Mouse (Mus musculus) cerebellum, adult 9-11 months (tissue): ENCODE results near the gene Olfr186.
"Not testable (repeated sequence)": the region's sequence is repeated elsewhere in the genome, so short reads cannot be mapped to it uniquely, and the experiment has no call there.

Experiments
- DNase-seq: peaks from one replicate; pipeline ENCODE4 v3.0.0; 2022

The Olfr186 gene

GRCm38 (mm10) chr16:59030191-59030590 lies at the start of gene Olfr186:
TSS of gene Olfr186 (minus strand) at chr16:59030291.
- DNase-seq: no peak

GRCm38 (mm10) chr16:59077905-59078304 lies 47.8 kb upstream of the Olfr186 start, which contains the start of gene Olfr190:
TSS of gene Olfr190 (minus strand) at chr16:59078005.
- DNase-seq: no peak

- DNase-seq: no peak
These were observed 43.4 kb upstream of the Olfr186 start for GRCm38 (mm10) chr16:59073520-59073919.

- no peak for DNase-seq
These were observed 41.7 kb upstream of the Olfr186 start for GRCm38 (mm10) chr16:59071755-59072154.

DNA sequence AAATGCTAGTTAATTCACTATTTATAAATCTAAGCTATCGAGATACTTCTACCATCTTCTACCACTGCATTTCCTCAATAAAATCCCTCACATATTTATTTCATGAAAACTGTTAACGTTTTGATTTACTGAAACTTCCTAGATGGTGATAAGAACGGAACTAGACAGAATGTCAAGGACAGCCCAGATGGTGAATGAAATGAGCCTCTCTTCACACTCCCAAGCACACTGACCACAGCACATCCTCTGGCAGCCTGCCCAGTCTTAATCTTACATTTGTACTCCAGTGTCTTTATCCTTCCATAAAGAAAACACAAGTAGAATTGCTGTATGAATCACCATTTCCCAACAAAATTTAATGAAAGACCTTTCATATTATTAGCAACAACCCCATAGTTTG lies 32.3 kb upstream of the Olfr186 start:
- not testable (repeated sequence) for DNase-seq

GRCm38 (mm10) chr16:59049286-59049685 lies 19.2 kb upstream of the Olfr186 start:
- not testable (repeated sequence) for DNase-seq

DNA sequence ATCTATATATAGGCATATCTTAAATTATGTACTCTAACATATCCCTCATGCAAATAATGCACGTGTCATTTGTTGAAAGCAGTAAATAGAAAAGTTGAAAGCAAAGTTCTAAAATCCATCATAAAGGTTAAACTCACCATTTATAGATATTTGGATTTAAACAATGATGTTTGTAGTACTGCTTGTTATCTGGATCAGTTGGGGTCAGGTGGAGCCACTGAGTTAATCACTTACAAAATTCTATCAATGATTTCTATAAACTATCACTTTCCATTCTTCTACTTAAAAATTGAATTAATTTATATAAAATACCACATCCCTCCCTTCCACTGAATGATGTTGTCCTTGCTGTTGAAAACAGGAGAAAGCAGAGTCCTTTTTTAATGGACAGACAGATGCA lies 18.8 kb upstream of the Olfr186 start:
- no peak for DNase-seq

DNA sequence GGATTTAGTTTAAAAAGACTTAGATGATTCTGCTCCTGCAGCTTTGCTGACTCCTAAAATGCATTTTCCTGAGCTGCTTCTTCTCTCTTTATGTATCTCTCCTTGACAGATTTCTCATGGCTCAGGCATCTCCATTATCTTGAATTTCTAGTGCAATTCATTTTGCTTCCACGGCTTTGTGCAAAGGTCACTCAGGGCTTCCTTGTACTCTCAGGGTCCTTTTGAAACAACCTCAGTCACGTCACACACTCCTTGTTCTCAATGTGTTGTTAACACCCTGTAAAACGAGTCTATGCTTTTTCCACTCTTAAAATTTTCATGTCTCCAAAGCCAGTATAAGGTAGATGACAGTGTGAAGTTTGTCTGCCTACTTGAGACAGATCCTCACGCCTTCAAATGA lies 17.5 kb upstream of the Olfr186 start:
- DNase-seq: no peak

DNA sequence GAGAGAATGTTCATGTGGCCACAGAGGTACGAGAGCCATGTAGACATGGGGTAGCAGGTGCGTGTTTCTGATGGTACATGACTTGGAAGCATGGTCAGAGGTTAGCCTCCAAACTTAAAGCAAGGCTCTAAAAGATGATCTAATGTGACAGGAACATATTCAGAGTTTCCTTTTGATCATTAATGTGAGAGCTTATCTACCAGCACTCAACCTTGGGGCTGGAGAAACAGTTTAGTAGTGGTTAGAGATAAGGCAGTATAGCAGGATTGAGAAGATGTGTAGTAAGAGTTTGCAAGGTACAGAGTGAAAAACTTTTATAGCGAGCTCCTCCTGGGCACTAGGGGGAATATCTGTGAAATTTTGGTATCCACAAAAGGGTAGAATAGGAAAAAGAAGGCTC lies 15.7 kb upstream of the Olfr186 start:
- DNase-seq: no peak

GRCm38 (mm10) chr16:59039710-59040109 lies 9.6 kb upstream of the Olfr186 start, which contains the start of gene Olfr187:
TSS of gene Olfr187 (minus strand) at chr16:59039767.
- DNase-seq: no peak

DNA sequence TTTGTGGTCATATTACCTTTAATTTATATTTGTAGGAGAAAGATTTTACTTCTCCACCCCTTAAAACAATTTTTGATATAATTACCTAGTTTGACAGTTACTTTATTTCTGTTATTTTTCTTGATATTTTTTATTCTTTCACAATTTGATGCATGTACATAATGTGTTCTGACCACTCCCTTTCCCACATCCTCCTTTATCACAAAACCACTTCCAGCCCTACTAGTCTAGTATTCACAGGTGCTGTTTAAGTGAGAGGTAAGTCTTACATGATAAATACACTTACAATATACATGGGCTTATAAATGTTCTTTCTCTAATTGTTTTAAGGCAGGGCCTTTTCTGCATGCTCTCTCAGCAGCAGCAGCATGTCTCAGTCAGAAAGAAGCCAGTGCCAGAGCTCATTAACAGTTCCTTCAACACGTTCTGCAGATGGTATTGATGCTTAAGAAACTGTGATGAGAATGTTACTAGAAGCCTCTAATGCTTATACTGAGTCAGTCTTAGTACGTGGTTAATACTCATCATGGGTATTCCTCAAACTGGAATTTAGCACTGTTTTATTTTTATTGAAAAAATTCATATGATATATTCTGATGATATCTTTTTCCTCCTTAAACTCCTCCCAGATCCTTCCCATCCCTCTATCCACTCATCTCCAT lies 16.6 kb downstream of the Olfr186 start:
- DNase-seq: no peak

DNA sequence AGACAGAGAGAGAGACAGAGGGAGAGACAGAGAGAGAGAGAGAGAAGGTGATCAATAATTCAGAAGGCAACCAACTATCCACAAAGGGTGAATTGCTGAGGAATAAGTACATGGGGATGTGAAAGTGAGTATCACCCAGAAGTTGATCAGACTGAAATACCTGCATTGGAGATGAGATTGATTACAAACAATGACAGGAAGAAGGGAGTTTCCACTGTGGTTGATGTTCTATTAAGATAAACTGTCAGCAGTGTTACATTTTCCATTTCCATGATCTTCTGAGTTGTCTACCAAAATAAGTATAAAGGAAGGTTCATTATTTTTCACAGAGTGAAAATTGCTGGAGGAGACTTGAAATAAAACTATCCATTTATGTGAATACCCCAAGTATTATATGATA lies 22.9 kb downstream of the Olfr186 start:
- DNase-seq: no peak

DNA sequence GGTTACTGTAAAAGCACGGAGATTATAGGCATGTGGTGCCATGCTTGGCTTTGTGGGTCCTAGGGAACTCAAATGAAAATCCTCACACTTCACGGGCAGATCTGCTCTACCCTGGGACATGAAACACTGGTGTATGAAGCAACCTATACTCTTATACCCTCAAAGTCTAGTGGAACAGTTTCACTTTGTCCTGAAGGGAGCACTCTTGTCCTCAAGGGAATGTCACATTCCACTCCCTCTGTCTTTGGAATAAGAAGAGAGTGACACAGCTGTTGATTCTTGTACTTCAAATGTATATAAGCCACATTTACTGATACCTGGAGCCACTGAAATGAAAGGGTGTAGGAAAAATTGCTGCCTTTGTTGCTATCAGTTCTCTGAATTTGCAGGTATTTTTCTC lies 35.0 kb downstream of the Olfr186 start, which contains the start of gene Olfr183:
TSS of gene Olfr183 (plus strand) at position 301 of the 400 bp plus-strand sequence.
- no peak for DNase-seq
